Mouse (Mus musculus) liver, embryonic 13.5 days (tissue): ENCODE results near the gene Rccd1. TPM values are rescaled to one million over a fixed set of nuclear protein-coding genes. Genes with fewer than 3 reads are reported as not detected.
A peak's percentile ranks its signal among the peaks of the same experiment; 100 is the strongest.
"Not testable (repeated sequence)": the region's sequence is repeated elsewhere in the genome, so short reads cannot be mapped to it uniquely, and the experiment has no call there.

Experiments used
- ATAC-seq: fragments of 200-750 bp; cut with Nextera tagmentation; 2 replicates; pipeline ENCODE4 v1.8.0; 2017; ENCODE audit warnings: low read depth, mild to moderate bottlenecking, moderate number of reproducible peaks, moderate library complexity
- DNase-seq: peaks from one replicate; pipeline ENCODE4 v3.0.0; 2022
- H3K27ac ChIP-seq: fragments of 300-500 bp; sonication (generic); 2 replicates; pipeline ENCODE4 v1.5.1; 2015; ENCODE audit warnings: moderate library complexity, mild to moderate bottlenecking, inconsistent platforms
- H3K27me3 ChIP-seq: fragments of 300-500 bp; sonication (generic); 2 replicates; pipeline ENCODE4 v1.6.1; 2015; ENCODE audit warnings: mild to moderate bottlenecking, inconsistent platforms
- H3K36me3 ChIP-seq: fragments of 300-500 bp; sonication (generic); 2 replicates; pipeline ENCODE4 v1.6.1; 2015; ENCODE audit warnings: mild to moderate bottlenecking, inconsistent platforms
- H3K4me1 ChIP-seq: fragments of 300-500 bp; sonication (generic); replicated peaks from 2 replicates; pipeline ENCODE4 v1.6.1; 2015; ENCODE audit warnings: inconsistent platforms
- H3K4me2 ChIP-seq: fragments of 300-500 bp; sonication (generic); 2 replicates; pipeline ENCODE4 v1.6.1; 2015; ENCODE audit warnings: inconsistent platforms, mild to moderate bottlenecking, moderate library complexity
- H3K4me3 ChIP-seq: fragments of 300-500 bp; sonication (generic); replicated peaks from 2 replicates; pipeline ENCODE4 v1.5.1; 2015; ENCODE audit warnings: mild to moderate bottlenecking, inconsistent platforms
- H3K9ac ChIP-seq: fragments of 300-500 bp; sonication (generic); 2 replicates; pipeline ENCODE4 v1.6.1; 2015; ENCODE audit warnings: mild to moderate bottlenecking, inconsistent platforms
- H3K9me3 ChIP-seq: fragments of 300-500 bp; sonication (generic); replicated peaks from 2 replicates; pipeline ENCODE4 v1.6.1; 2016; ENCODE audit warnings: inconsistent platforms
- WGBS: fragments of 180-500 bp; shearing (Covaris S2); methylation state at CpG from one replicate; pipeline ENCODE4 v1.1.7; 2015; ENCODE audit not compliant: insufficient replicate concordance; 5-methylcytosine and 5-hydroxymethylcytosine counted together
- polyA plus RNA-seq: library from polyadenylated mRNA; unstranded; fragments of >200 nt; fragmentation: Nextera tagmentation; extraction: Ambion mirVana; gene quantifications from 2 replicates; pipeline ENCODE4 v1.2.1, GENCODE M21; 2015

The Rccd1 gene
- polyA plus RNA-seq, 1 experiment from 2014 or later = 3.4 TPM

GRCm38 (mm10) chr7:80325292-80325868, 1.1 kb upstream of the Rccd1 start:
- Histone ChIP-seq H3K4me1 (peaks cover 27% of the 10 kb centered on the region), H3K9me3 (no peaks in the 10 kb centered on the region), H3K27ac (peak overlapping the region; percentile 11; the same call in 1 of the 2 replicates), H3K4me3 (no peak overlapping the region), H3K4me2 (peak overlapping the region; percentile 83; the same call in 1 of the 2 replicates), H3K36me3 (peaks cover 56% of the 10 kb centered on the region), H3K9ac (no peak overlapping the region), H3K27me3 (no peaks in the 10 kb centered on the region)
- WGBS = 86% methylated on average over 16 of the region's 16 CpGs
- DNase-seq = no peak
- ATAC-seq = no peak

GRCm38 (mm10) chr7:80324816-80325119, 514 bp upstream of the Rccd1 start:
- peaks cover 27% of the 10 kb centered on the region for H3K4me1 ChIP-seq
- H3K9ac ChIP-seq = peak overlapping the region; percentile 59; the same call in 1 of the 2 replicates
- WGBS = 39% methylated on average over 4 of the region's 5 CpGs
- not testable (repeated sequence) for DNase-seq, H3K9me3 ChIP-seq, ATAC-seq, H3K27me3 ChIP-seq
- peaks cover 56% of the 10 kb centered on the region for H3K36me3 ChIP-seq
- H3K4me2 ChIP-seq = peak overlapping the region; percentile 83
- peak overlapping the region; percentile 66 for H3K4me3 ChIP-seq
- peak overlapping the region; percentile 69; the same call in 1 of the 2 replicates for H3K27ac ChIP-seq

- peak overlapping the region; percentile 77 for H3K9ac ChIP-seq
- H3K9me3 ChIP-seq = no peaks in the 10 kb centered on the region
- peaks cover 27% of the 10 kb centered on the region for H3K4me1 ChIP-seq
- H3K27ac ChIP-seq = peak overlapping the region; percentile 75; the same call in 1 of the 2 replicates
- 11% methylated on average over 8 of the region's 8 CpGs for WGBS
- ATAC-seq (no peak), DNase-seq (no peak)
- peak overlapping the region; percentile 83 for H3K4me2 ChIP-seq
- no peaks in the 10 kb centered on the region for H3K27me3 ChIP-seq
- H3K4me3 ChIP-seq = peak overlapping the region; percentile 66
- H3K36me3 ChIP-seq = peaks cover 53% of the 10 kb centered on the region
These were observed 918 bp downstream of the Rccd1 start for GRCm38 (mm10) chr7:80323336-80323735.

GRCm38 (mm10) chr7:80319846-80320496, 4.3 kb downstream of the Rccd1 start:
- Histone ChIP-seq H3K27me3 (no peaks in the 10 kb centered on the region), H3K4me2 (no peak overlapping the region), H3K9me3 (no peaks in the 10 kb centered on the region), H3K9ac (no peak overlapping the region), H3K4me1 (peaks cover 22% of the 10 kb centered on the region), H3K4me3 (no peak overlapping the region), H3K27ac (no peak overlapping the region), H3K36me3 (peaks cover 55% of the 10 kb centered on the region)
- WGBS = 81% methylated on average over 19 of the region's 19 CpGs
- ATAC-seq = no peak
- no peak for DNase-seq

- Histone ChIP-seq H3K27ac (no peak overlapping the region), H3K27me3 (no peaks in the 10 kb centered on the region), H3K36me3 (peaks cover 68% of the 10 kb centered on the region), H3K4me1 (peaks cover 20% of the 10 kb centered on the region), H3K4me2 (no peak overlapping the region), H3K9me3 (no peaks in the 10 kb centered on the region), H3K9ac (no peak overlapping the region), H3K4me3 (no peak overlapping the region)
- ATAC-seq = no peak
- 90% methylated on average over 4 of the region's 4 CpGs for WGBS
- no peak for DNase-seq
These were observed 5.6 kb downstream of the Rccd1 start for GRCm38 (mm10) chr7:80318670-80319069.

- DNase-seq (no peak), ATAC-seq (no peak)
- peaks cover 79% of the 10 kb centered on the region for H3K36me3 ChIP-seq
- H3K4me3 ChIP-seq = no peak overlapping the region
- H3K9me3 ChIP-seq = no peaks in the 10 kb centered on the region
- no peaks in the 10 kb centered on the region for H3K27me3 ChIP-seq
- H3K9ac ChIP-seq = no peak overlapping the region
- H3K4me1 ChIP-seq = peaks cover 9% of the 10 kb centered on the region
- no peak overlapping the region for H3K27ac ChIP-seq
- no peak overlapping the region for H3K4me2 ChIP-seq
- 72% methylated on average over 1 of the region's 1 CpGs for WGBS
These were observed 6.7 kb downstream of the Rccd1 start for GRCm38 (mm10) chr7:80317439-80318115.

- no peaks in the 10 kb centered on the region for H3K9me3 ChIP-seq
- no peak overlapping the region for H3K4me2 ChIP-seq
- H3K4me3 ChIP-seq = no peak overlapping the region
- no peaks in the 10 kb centered on the region for H3K27me3 ChIP-seq
- peaks cover 94% of the 10 kb centered on the region for H3K36me3 ChIP-seq
- H3K9ac ChIP-seq = no peak overlapping the region
- 72% methylated on average over 2 of the region's 2 CpGs for WGBS
- H3K27ac ChIP-seq = no peak overlapping the region
- ATAC-seq (no peak), DNase-seq (no peak)
- H3K4me1 ChIP-seq = no peaks in the 10 kb centered on the region; the same call in 1 of the 2 replicates
These were observed 8.5 kb downstream of the Rccd1 start for GRCm38 (mm10) chr7:80315733-80316132.

GRCm38 (mm10) chr7:80310771-80311170, 13.5 kb downstream of the Rccd1 start:
- 85% methylated on average over 7 of the region's 7 CpGs for WGBS
- peaks cover 99% of the 10 kb centered on the region for H3K36me3 ChIP-seq
- H3K4me3 ChIP-seq = no peak overlapping the region
- H3K27me3 ChIP-seq = no peaks in the 10 kb centered on the region
- no peak overlapping the region for H3K9ac ChIP-seq
- H3K4me2 ChIP-seq = no peak overlapping the region
- DNase-seq (no peak), ATAC-seq (no peak)
- H3K4me1 ChIP-seq = no peaks in the 10 kb centered on the region
- no peak overlapping the region for H3K27ac ChIP-seq
- H3K9me3 ChIP-seq = no peaks in the 10 kb centered on the region

GRCm38 (mm10) chr7:80307766-80308165, 16.5 kb downstream of the Rccd1 start:
- Histone ChIP-seq H3K4me2 (no peak overlapping the region), H3K9me3 (no peaks in the 10 kb centered on the region), H3K4me3 (no peak overlapping the region), H3K9ac (no peak overlapping the region), H3K36me3 (peaks cover 99% of the 10 kb centered on the region), H3K27me3 (no peaks in the 10 kb centered on the region), H3K27ac (no peak overlapping the region), H3K4me1 (no peaks in the 10 kb centered on the region)
- DNase-seq = no peak
- WGBS = 86% methylated on average over 3 of the region's 3 CpGs
- ATAC-seq = no peak

GRCm38 (mm10) chr7:80301522-80301921, 22.7 kb downstream of the Rccd1 start:
- H3K27me3 ChIP-seq = no peaks in the 10 kb centered on the region
- H3K36me3 ChIP-seq = peaks cover 98% of the 10 kb centered on the region
- H3K27ac ChIP-seq = no peak overlapping the region
- H3K4me3 ChIP-seq = no peak overlapping the region
- no peak overlapping the region for H3K4me2 ChIP-seq
- no peaks in the 10 kb centered on the region for H3K9me3 ChIP-seq
- H3K4me1 ChIP-seq = peaks cover 35% of the 10 kb centered on the region
- 84% methylated on average over 2 of the region's 2 CpGs for WGBS
- no peak for DNase-seq
- no peak overlapping the region for H3K9ac ChIP-seq
- no peak for ATAC-seq

- WGBS = 87% methylated on average over 3 of the region's 3 CpGs
- Histone ChIP-seq H3K27me3 (no peaks in the 10 kb centered on the region), H3K4me1 (peaks cover 47% of the 10 kb centered on the region), H3K36me3 (peaks cover 83% of the 10 kb centered on the region), H3K4me3 (no peak overlapping the region), H3K9me3 (no peaks in the 10 kb centered on the region), H3K4me2 (no peak overlapping the region), H3K9ac (no peak overlapping the region), H3K27ac (no peak overlapping the region)
- no peak for DNase-seq
- ATAC-seq = no peak
These were observed 24.7 kb downstream of the Rccd1 start for GRCm38 (mm10) chr7:80299568-80299967.
